ENCODE assay signal across 8 mouse cellular contexts in the genomic region with DNA sequence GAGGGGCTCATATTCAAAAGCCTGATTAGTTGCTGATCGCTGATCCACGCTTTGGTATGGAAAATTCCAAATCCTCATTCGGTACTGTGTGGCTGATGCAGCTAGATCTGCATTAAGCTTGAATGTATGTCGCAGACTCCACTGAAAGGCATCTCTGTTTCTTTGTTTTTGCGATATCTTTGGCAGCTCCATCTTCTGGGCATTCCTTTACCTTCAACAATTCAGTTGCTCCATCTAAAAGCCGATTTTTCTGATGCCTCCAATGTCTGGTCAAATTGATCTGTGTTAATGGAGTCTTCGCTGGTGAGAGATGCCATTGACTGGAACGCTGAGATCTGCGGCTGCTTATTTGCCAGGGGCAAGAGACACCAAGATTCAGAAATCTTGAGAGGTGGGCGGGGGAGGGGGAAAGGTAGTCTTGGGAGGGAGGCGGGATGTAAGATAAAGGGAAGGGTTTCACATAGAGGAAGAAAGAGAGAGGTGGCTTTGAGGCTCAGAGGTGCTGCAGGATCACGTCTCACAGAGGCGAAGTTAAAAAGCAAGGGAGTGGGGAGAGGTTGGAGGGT. TPM values are rescaled to one million over a fixed set of nuclear protein-coding genes. Genes with fewer than 3 reads are reported as not detected.
DNase-seq lines count a peak whose midpoint lies in the region; ATAC-seq and TF ChIP-seq lines count a peak whose summit lies in the region.

No protein-coding gene starts in this region.

- peak overlapping the region; percentile 71 for H3K4me3 ChIP-seq in cerebellum, adult 2 months (replicated peaks; ENCODE audit: insufficient read depth, low read depth, low read length)
- peak overlapping the region; percentile 81 for H3K4me3 ChIP-seq in hindbrain, postnatal 0 days (ENCODE audit: low read length)
- peak overlapping the region; percentile 67 for H3K4me3 ChIP-seq in midbrain, embryonic 11.5 days (ENCODE audit: low read depth, low read length)
- H3K4me3 ChIP-seq in liver, embryonic 12.5 days = no peak overlapping the region

- H3K9ac ChIP-seq in hindbrain, postnatal 0 days (replicated peaks; ENCODE audit: low read length) = peak overlapping the region; percentile 63
- H3K9ac ChIP-seq in midbrain, embryonic 11.5 days (ENCODE audit: low read length) = no peak overlapping the region
- no peak overlapping the region for H3K9ac ChIP-seq in liver, embryonic 12.5 days

- H3K36me3 ChIP-seq in hindbrain, postnatal 0 days (ENCODE audit: insufficient read depth, low read length) = no peaks in the 10 kb centered on the region
- no peaks in the 10 kb centered on the region for H3K36me3 ChIP-seq in midbrain, embryonic 11.5 days (ENCODE audit: control insufficient read depth, insufficient read depth, low read length)
- no peaks in the 10 kb centered on the region for H3K36me3 ChIP-seq in liver, embryonic 12.5 days

- no peaks in the 10 kb centered on the region; the same call in 1 of the 2 replicates for H3K4me1 ChIP-seq in cerebellum, adult 2 months (ENCODE audit: control insufficient read depth, insufficient read depth, low read length)
- H3K4me1 ChIP-seq in hindbrain, postnatal 0 days (ENCODE audit: insufficient read depth, low read length) = no peaks in the 10 kb centered on the region
- H3K4me1 ChIP-seq in midbrain, embryonic 11.5 days (ENCODE audit: control insufficient read depth, insufficient read depth, low read length) = peaks cover 4% of the 10 kb centered on the region; the same call in 1 of the 2 replicates
- H3K4me1 ChIP-seq in liver, embryonic 12.5 days = peaks cover 5% of the 10 kb centered on the region; the same call in 1 of the 2 replicates

- peak overlapping the region; percentile 86 for H3K4me2 ChIP-seq in hindbrain, postnatal 0 days (ENCODE audit: low read depth, low read length)
- peak overlapping the region; percentile 89 for H3K4me2 ChIP-seq in midbrain, embryonic 11.5 days
- no peak overlapping the region for H3K4me2 ChIP-seq in liver, embryonic 12.5 days

- H3K27ac ChIP-seq in cerebellum, adult 2 months (ENCODE audit: insufficient read depth, low read length) = peak overlapping the region; percentile 88
- H3K27ac ChIP-seq in hindbrain, postnatal 0 days = peak overlapping the region; percentile 91
- no peak overlapping the region for H3K27ac ChIP-seq in midbrain, embryonic 11.5 days (ENCODE audit: low read depth, low read length)
- no peak overlapping the region for H3K27ac ChIP-seq in liver, embryonic 12.5 days

- TF ChIP-seq CTCF in cerebellum, adult 2 months (IDR thresholded peaks at IDR 0.05; ENCODE audit: borderline replicate concordance, insufficient read depth, low read depth, low read length) = no peak
- no peak for TF ChIP-seq CTCF in hindbrain, postnatal 0 days (IDR thresholded peaks at IDR 0.05; ENCODE audit: low read depth)

- peak; percentile 58 to 65 for DNase-seq in cerebellum, adult 2 months
- DNase-seq in embryo, embryonic 11 days = peak; percentile 29
- DNase-seq in hindbrain, postnatal 0 days (ENCODE audit: low spot score) = peak; percentile 65
- DNase-seq in midbrain, embryonic 11.5 days (ENCODE audit: low spot score, missing footprints) = peak; percentile 92
- no peak for DNase-seq in thymus, postnatal 14 days
- no peak for DNase-seq in testis, postnatal 10 days (ENCODE audit: low spot score)
- DNase-seq in lung, postnatal 36 days = no peak

- WGBS in cerebellum, adult 2 months = 6% methylated on average over 13 of the region's 13 CpGs
- WGBS in hindbrain, postnatal 0 days = 5% methylated on average over 13 of the region's 13 CpGs
- WGBS in midbrain, embryonic 11.5 days = 8% methylated on average over 13 of the region's 13 CpGs
- 10% methylated on average over 13 of the region's 13 CpGs for WGBS in liver, embryonic 12.5 days (ENCODE audit: insufficient replicate concordance)

- H3K27me3 ChIP-seq in cerebellum, adult 2 months (ENCODE audit: control insufficient read depth, insufficient read depth, low read length) = no peaks in the 10 kb centered on the region
- H3K27me3 ChIP-seq in hindbrain, postnatal 0 days (ENCODE audit: insufficient read depth, low read length) = no peaks in the 10 kb centered on the region
- peaks cover 22% of the 10 kb centered on the region for H3K27me3 ChIP-seq in midbrain, embryonic 11.5 days (ENCODE audit: control insufficient read depth, insufficient read depth, low read length)
- peaks cover 49% of the 10 kb centered on the region for H3K27me3 ChIP-seq in liver, embryonic 12.5 days (replicated peaks)

- ATAC-seq in hindbrain, postnatal 0 days = no peak
- ATAC-seq in midbrain, embryonic 11.5 days (ENCODE audit: low FRiP score) = no peak
- ATAC-seq in liver, embryonic 12.5 days = no peak

- TF ChIP-seq POLR2A in cerebellum, adult 2 months (IDR thresholded peaks at IDR 0.05; ENCODE audit: borderline replicate concordance, insufficient read depth, low read length) = no peak; the same call in 1 of the 2 replicates

- H3K9me3 ChIP-seq in hindbrain, postnatal 0 days (ENCODE audit: low read length) = no peaks in the 10 kb centered on the region
- H3K9me3 ChIP-seq in midbrain, embryonic 11.5 days (ENCODE audit: control insufficient read depth, low read length) = no peaks in the 10 kb centered on the region
- no peaks in the 10 kb centered on the region for H3K9me3 ChIP-seq in liver, embryonic 12.5 days (replicated peaks)

RNA-seq across cellular contexts. Expression of a gene that starts 25.0 kb away (rescaled TPM):
- polyA plus RNA-seq in cerebellum, adult 2 months (2012; rRNA removed) = 62.8 and 67.0 TPM in 2 replicates
- 34.6 and 37.8 TPM in 2 replicates for total RNA-seq in hindbrain, postnatal 0 days (2014; rRNA removed)
- polyA plus RNA-seq in hindbrain, postnatal 0 days (2015; fragmentation: Nextera tagmentation; extraction: Ambion mirVana) = 62.1 and 63.6 TPM in 2 replicates
- 7.0 and 8.0 TPM in 2 replicates for polyA plus RNA-seq in midbrain, embryonic 11.5 days (2014; fragmentation: Nextera tagmentation; extraction: Ambion mirVana)
- polyA plus RNA-seq in liver, embryonic 12.5 days (2016; fragmentation: Nextera tagmentation; extraction: Ambion mirVana) = 0.50 and 0.56 TPM in 2 replicates

Comparison
In these comparisons a context has a peak if more than half of its experiments do, and no peak if none do; other contexts are left out.
1. DNase-seq: peak in cerebellum, adult 2 months (2 of 2), embryo, embryonic 11 days (single experiment), hindbrain, postnatal 0 days (single experiment) and midbrain, embryonic 11.5 days (single experiment); none in thymus, postnatal 14 days (single experiment), testis, postnatal 10 days (single experiment) and lung, postnatal 36 days (single experiment).
2. H3K27ac ChIP-seq: peak in cerebellum, adult 2 months (single experiment) and hindbrain, postnatal 0 days (single experiment); none in midbrain, embryonic 11.5 days (single experiment) and liver, embryonic 12.5 days (single experiment).